Mouse (Mus musculus): ENCODE measurements at regions not wholly inside any gene's neighbourhood (a gene's known extent, or its start where the extent isn't known, plus 50 kb on each side); places are given as distances from the start of the nearest gene placed in this dataset.

DNA sequence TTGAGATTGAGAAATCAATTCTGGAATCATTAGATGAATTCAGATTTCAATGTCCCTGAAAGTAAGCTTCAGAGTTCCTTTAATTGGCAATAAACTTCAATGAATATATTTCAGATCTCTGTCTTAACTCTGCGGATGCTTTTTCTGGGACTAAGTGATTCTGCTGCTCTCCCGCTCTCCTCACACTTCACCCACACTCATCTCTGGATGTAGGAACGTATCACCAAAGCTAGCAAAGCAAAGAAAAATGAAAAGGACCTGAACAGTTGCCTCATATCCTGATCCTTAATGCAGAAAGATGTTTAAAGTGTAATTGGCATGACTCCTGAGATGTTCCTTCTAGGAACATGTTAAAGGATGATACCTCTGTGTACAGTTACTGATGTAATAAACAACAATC is 377.3 kb downstream of the Basp1 start:
- no peak for DNase-seq (ENCODE audit: low spot score)
- no peaks in the 10 kb centered on the region for H3K9me3 ChIP-seq (replicated peaks)
- no peak overlapping the region for H3K4me3 ChIP-seq
- no peaks in the 10 kb centered on the region for H3K36me3 ChIP-seq
- no peaks in the 10 kb centered on the region for H3K4me1 ChIP-seq
- WGBS: 86% methylated on average over 3 of the region's 3 CpGs
- no peak overlapping the region for H3K27ac ChIP-seq
- no peaks in the 10 kb centered on the region for H3K27me3 ChIP-seq (ENCODE audit: low read depth, poor library complexity, severe bottlenecking)

DNA sequence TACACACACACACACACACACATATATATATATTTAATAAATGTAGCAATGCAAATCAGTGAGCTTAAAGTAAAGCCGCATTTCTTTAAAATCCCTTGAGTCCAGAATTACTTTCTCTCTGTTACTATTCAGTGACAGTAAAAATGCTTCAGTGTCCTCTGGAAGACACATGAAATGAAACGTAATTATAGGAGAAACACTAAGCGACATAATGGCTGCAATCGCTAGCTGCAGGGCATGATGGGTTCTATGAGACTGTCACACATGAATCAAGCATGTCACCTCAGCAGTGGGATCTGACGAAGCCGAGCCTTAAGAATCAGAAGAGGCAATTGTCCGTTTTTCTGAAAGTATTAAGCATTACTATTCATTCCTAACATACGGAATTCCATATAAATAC is 385.7 kb downstream of the Basp1 start:
- no peak for DNase-seq (ENCODE audit: low spot score)
- Histone ChIP-seq H3K9me3 (replicated peaks) (no peaks in the 10 kb centered on the region), H3K27me3 (ENCODE audit: low read depth, poor library complexity, severe bottlenecking) (no peaks in the 10 kb centered on the region), H3K27ac (no peak overlapping the region), H3K4me3 (no peak overlapping the region), H3K36me3 (no peaks in the 10 kb centered on the region), H3K4me1 (peaks cover 11% of the 10 kb centered on the region)
- 85% methylated on average over 8 of the region's 8 CpGs for WGBS

DNA sequence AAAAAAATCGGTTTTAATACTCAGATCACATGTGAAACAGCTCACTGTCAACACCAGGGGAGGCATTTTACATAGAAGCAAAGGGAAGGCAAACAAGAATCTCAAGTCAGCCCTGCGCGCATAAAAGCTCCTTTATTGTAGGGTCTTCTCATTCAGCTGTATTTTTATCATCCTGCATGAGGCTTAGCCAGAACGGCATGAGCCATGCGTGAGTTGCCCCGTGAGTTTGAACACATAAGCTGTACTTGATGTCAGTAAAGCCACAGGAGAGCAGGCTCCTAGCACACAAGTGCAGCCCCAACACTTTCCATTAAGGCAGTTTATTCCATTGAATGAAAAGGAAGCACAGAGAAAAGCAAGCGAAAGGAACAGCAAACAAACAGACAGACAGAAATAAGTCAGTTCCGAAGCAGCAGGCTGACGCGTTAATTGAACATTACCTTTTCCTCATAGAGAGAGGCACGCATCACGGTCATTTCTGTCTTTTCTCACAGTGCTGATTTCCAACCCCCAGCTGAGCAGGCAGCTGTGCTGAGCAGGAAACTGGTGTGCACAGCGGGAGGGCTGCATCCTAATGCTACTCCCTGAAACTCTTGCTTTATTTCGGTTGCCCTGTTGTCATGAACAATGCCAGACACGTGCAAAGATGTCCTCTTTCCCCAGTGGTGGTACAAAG is 386.6 kb downstream of the Basp1 start:
- peak; percentile 45 for DNase-seq (ENCODE audit: low spot score)
- 16% methylated on average over 15 of the region's 15 CpGs for WGBS

DNA sequence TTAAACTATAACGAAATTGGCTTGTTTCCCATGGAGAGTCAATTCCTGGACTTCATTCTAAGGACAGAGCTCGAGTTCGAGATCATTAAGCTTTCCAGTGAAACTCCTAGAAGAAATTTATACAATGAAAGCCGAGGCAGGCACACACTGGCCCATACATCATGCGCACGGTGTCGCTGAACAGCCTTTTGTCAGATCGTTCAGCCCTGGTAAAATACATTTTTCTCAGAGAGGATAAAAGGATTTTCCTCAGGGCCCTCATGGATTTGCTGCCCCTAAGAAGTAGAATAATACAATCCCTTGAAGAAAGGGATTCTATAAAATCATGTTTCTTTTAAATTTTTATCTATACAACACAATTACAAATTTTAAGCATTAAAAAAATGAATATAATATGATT is 387.2 kb downstream of the Basp1 start:
- no peak overlapping the region for H3K4me3 ChIP-seq
- H3K27me3 ChIP-seq (ENCODE audit: low read depth, poor library complexity, severe bottlenecking): no peaks in the 10 kb centered on the region
- no peak for DNase-seq (ENCODE audit: low spot score)
- WGBS: 66% methylated on average over 8 of the region's 8 CpGs
- H3K27ac ChIP-seq: no peak overlapping the region
- H3K4me1 ChIP-seq: peaks cover 11% of the 10 kb centered on the region
- no peaks in the 10 kb centered on the region for H3K9me3 ChIP-seq (replicated peaks)
- no peaks in the 10 kb centered on the region for H3K36me3 ChIP-seq

More for the DNA sequence above, 386.6 kb downstream of the Basp1 start:
- Histone ChIP-seq H3K27ac (no peak overlapping the region), H3K36me3 (no peaks in the 10 kb centered on the region), H3K27me3 (ENCODE audit: low read depth, poor library complexity, severe bottlenecking) (no peaks in the 10 kb centered on the region), H3K9me3 (replicated peaks) (no peaks in the 10 kb centered on the region), H3K4me3 (peak overlapping the region; percentile 15), H3K4me1 (peaks cover 11% of the 10 kb centered on the region)

DNA sequence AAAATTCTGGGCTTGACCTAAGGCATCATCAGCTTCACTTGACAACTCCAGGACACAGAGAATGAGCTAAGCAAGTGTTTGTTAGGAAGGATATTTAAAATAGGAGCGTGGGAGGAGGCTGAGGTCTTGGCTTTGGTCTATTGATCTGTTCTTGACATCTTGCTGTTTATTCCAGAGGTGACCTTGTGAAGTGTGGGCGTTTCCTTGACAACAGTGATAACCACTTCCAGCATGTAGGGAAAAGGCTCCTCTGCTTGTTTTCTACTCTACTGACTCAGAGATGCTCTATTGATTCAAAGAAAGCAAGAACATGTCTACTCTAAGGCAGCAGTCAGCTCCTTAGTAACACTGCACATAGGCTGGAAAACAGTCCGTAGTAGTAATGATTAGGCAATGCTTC is 392.6 kb downstream of the Basp1 start:
- WGBS: 71% methylated on average over 3 of the region's 3 CpGs
- no peaks in the 10 kb centered on the region for H3K27me3 ChIP-seq (ENCODE audit: low read depth, poor library complexity, severe bottlenecking)
- DNase-seq (ENCODE audit: low spot score): no peak
- H3K4me3 ChIP-seq: no peak overlapping the region
- H3K9me3 ChIP-seq (replicated peaks): no peaks in the 10 kb centered on the region
- H3K36me3 ChIP-seq: no peaks in the 10 kb centered on the region
- H3K27ac ChIP-seq: no peak overlapping the region
- peaks cover 9% of the 10 kb centered on the region; the same call in 1 of the 2 replicates for H3K4me1 ChIP-seq

DNA sequence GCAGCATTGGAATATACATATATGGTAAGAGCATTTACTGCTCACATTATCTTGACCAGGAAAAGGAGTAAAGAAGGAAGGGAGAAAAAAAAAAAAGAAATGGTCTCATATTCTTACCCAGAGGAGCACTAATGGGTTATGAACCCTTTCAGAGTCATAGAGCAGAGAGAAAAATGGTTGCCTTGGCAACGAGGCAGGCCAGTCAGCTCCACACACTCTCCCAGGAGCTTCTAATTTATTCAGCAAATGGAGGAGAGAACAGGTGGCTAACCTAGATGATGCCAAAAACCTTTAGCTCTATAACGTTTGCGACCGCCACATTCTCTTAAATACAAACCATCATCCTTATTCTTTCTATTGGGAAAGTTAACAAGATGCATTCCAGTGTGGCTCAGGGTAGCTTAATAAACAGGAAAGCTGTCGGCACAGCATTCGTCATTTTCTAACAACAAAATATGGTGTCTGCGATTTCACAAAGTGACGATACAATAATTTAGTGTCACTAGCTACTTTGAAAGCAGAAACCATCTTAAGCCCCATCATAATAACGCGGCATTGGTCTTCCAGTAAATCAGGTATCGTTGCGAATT is 394.1 kb downstream of the Basp1 start:
- Histone ChIP-seq H3K9me3 (replicated peaks) (no peaks in the 10 kb centered on the region), H3K27me3 (ENCODE audit: low read depth, poor library complexity, severe bottlenecking) (no peaks in the 10 kb centered on the region), H3K27ac (no peak overlapping the region), H3K4me3 (no peak overlapping the region), H3K4me1 (peaks cover 9% of the 10 kb centered on the region; the same call in 1 of the 2 replicates), H3K36me3 (no peaks in the 10 kb centered on the region)
- WGBS: 77% methylated on average over 12 of the region's 12 CpGs
- DNase-seq (ENCODE audit: low spot score): no peak

DNA sequence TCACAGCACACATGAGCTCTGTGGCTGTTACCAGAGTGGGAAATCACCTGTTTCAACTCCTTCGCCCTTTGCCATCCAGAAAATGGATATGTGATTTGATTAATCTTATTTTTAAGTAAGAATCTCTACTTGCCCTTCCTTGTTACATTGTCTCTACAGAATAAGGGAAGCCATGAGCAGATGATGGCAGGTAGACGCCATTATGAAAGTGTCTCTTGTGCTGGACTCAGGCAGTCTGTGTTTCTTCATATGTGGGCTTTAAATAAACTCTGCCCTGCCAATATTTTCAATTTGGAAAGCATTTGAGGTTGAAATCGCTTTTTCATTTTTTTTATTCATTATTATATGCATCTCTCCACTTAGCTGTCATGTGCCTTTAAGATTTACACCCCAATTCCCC is 394.6 kb downstream of the Basp1 start:
- 87% methylated on average over 3 of the region's 3 CpGs for WGBS
- Histone ChIP-seq H3K4me3 (no peak overlapping the region), H3K36me3 (no peaks in the 10 kb centered on the region), H3K27ac (no peak overlapping the region), H3K27me3 (ENCODE audit: low read depth, poor library complexity, severe bottlenecking) (no peaks in the 10 kb centered on the region), H3K4me1 (peaks cover 9% of the 10 kb centered on the region; the same call in 1 of the 2 replicates), H3K9me3 (replicated peaks) (no peaks in the 10 kb centered on the region)
- no peak for DNase-seq (ENCODE audit: low spot score)

DNA sequence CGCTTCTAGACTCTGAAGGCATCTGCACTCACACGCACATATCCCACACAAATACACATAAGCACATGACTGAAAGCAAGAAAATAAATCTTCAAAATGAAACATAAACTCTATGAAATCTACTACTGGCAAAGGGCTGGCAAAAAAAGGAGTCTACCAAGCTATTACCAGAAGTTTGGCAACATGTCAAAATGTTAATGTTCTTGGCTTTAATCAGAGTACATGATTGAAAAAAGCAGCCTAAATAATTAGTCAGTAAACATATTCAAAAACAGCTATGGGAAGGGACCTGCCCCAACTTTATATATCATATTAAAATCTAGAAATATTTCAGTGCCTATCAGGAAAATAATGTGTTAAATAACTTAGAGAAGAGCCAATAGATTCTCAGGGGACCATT is 405.8 kb downstream of the Basp1 start:
- DNase-seq (ENCODE audit: low spot score): no peak
- H3K36me3 ChIP-seq: no peaks in the 10 kb centered on the region
- no peak overlapping the region for H3K27ac ChIP-seq
- H3K27me3 ChIP-seq (ENCODE audit: low read depth, poor library complexity, severe bottlenecking): no peaks in the 10 kb centered on the region
- no peak overlapping the region for H3K4me3 ChIP-seq
- no peaks in the 10 kb centered on the region for H3K9me3 ChIP-seq (replicated peaks)
- whole genome bisulfite sequencing: 95% methylated on average over 2 of the region's 2 CpGs
- H3K4me1 ChIP-seq: no peaks in the 10 kb centered on the region

DNA sequence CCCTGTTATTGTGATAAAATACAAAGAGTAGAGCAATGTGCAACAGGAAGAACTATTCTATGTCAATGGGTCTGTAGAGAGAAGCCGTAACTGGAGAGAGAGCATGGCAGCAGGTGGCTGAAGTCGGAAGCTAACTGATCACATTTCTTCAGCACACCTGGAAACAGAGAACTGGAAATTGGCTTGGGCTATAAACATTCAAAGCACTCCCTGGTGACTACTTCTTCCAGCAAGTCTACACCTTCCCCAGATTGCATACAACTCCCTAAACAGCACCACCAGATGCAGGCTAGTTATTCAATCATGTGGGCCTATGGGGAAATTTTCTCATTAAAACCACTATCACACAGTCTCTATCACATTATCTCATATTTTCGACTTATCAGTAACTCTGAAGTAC is 413.4 kb downstream of the Basp1 start:
- no peak overlapping the region for H3K4me3 ChIP-seq
- DNase-seq (ENCODE audit: low spot score): no peak
- H3K9me3 ChIP-seq (replicated peaks): no peaks in the 10 kb centered on the region
- H3K4me1 ChIP-seq: no peaks in the 10 kb centered on the region
- no peaks in the 10 kb centered on the region for H3K36me3 ChIP-seq
- WGBS: 83% methylated on average over 3 of the region's 3 CpGs
- H3K27ac ChIP-seq: no peak overlapping the region
- H3K27me3 ChIP-seq (ENCODE audit: low read depth, poor library complexity, severe bottlenecking): no peaks in the 10 kb centered on the region

DNA sequence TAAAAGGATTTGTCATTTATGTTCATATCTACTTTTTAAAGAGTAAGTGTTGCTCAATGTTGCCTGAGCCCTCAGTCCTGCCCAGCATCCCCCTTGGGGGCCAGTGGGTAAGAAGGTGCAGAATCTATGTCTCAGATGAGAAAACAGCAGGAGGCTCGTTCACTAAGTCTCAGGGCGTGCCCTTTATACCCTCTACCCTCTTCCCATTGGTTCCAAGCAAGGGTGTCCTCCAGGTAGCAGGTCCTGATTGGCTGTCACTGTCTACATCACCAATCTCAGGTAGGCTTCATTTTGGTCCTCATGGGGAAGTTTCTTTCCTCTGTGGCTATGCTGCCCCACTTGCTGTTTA is 420.3 kb downstream of the Basp1 start:
- Histone ChIP-seq H3K36me3 (no peaks in the 10 kb centered on the region), H3K9me3 (replicated peaks) (no peaks in the 10 kb centered on the region), H3K27ac (no peak overlapping the region), H3K4me1 (no peaks in the 10 kb centered on the region), H3K27me3 (ENCODE audit: low read depth, poor library complexity, severe bottlenecking) (no peaks in the 10 kb centered on the region), H3K4me3 (no peak overlapping the region)
- WGBS: 80% methylated on average over 2 of the region's 2 CpGs
- DNase-seq (ENCODE audit: low spot score): no peak

DNA sequence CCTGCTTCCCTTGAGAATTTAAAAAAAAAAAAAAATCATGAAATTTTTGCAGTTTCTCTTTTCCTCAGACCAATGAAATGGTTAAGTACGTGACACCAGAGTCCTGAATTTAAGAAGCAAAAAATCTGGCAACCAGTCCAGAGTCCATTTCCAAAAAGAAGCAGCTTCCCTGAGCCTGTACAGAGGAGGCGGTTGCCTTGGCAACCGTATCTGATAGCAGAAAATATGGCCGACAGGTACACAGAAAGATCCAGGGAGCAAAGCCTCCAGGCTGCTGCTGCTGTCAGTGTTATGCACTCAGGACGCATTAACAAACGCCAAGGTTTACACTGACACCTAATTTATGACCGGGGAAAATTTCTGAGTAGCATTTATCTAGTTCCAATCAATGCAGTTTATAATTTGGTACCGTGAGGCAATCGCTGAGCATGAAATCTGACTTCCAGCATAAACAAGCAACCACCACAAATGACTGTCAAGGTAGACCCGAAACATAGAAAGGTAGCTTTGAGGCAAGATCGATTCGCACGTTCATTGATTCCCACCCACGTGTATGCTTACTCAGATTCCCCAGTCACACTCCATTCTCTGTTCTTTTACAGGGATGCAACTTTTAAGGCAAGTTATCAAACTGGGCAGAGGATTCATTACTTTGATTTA is 420.8 kb downstream of the Basp1 start:
- DNase-seq (ENCODE audit: low spot score): no peak

DNA sequence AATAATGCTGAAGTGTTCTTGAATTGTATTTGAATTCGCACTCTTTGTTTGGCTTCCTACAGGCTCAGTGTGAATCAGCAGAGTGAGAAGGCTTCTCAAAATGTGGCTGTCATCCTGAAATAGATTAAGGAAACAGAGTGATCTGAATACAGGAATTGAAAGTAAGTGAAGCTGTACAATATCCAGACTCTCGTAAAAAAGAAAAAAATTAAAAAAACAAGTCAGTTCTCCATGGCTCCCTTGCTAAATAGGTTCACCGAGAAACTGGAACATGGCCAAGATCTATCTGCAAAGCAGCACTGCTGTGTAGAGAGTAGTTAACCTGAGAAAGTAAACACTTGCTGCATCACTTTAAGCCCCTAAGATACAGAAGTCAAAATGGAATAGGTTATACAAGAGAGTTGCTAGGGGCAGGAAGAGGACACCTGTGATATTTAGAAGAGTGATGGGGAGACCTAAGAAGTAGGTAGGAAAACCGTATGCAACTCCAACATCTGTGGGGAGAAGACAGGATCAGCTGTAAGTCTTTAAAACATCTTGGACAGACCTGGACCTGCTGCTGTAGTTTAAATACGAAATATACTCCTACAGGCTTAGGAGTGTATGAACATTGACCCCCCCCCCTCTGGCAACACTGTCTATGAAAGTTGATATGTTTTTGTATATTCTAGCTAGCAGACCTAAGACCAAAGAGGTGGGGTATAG is 423.3 kb downstream of the Basp1 start:
- Histone ChIP-seq H3K4me1 (no peaks in the 10 kb centered on the region), H3K27ac (no peak overlapping the region), H3K4me3 (no peak overlapping the region), H3K27me3 (ENCODE audit: low read depth, poor library complexity, severe bottlenecking) (no peaks in the 10 kb centered on the region), H3K36me3 (no peaks in the 10 kb centered on the region), H3K9me3 (replicated peaks) (no peaks in the 10 kb centered on the region)
- 90% methylated on average over 5 of the region's 5 CpGs for whole genome bisulfite sequencing
- DNase-seq (ENCODE audit: low spot score): no peak

More for the DNA sequence above, 420.8 kb downstream of the Basp1 start:
- no peak overlapping the region for H3K4me3 ChIP-seq
- H3K27ac ChIP-seq: no peak overlapping the region
- H3K27me3 ChIP-seq (ENCODE audit: low read depth, poor library complexity, severe bottlenecking): no peaks in the 10 kb centered on the region
- WGBS: 90% methylated on average over 14 of the region's 14 CpGs
- H3K4me1 ChIP-seq: no peaks in the 10 kb centered on the region
- no peaks in the 10 kb centered on the region for H3K36me3 ChIP-seq
- no peaks in the 10 kb centered on the region for H3K9me3 ChIP-seq (replicated peaks)

DNA sequence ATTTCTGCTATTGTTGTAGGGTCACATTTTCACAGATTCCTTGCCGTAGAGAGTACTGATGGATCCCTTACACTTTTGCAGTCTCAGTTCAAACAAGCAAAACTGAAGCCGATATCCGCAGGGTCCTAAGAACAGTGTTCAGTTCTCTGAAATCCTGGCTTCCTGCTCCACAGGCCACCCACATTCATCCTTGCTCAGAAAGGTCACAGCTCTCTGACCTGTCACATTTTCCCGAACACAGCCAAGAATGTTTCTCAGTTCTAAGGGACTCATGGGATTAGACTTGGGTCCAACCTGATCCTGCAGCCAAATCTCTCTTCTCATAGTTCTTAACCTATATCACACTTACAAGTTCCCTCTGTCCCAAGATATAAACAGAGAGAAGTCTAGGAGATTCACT is 432.7 kb downstream of the Basp1 start:
- H3K4me3 ChIP-seq: no peak overlapping the region
- no peak for DNase-seq (ENCODE audit: low spot score)
- 0 out of 2 replicates have a peak, but pooled peaks cover 5% of the 10 kb centered on the region for H3K4me1 ChIP-seq
- no peaks in the 10 kb centered on the region for H3K9me3 ChIP-seq (replicated peaks)
- no peaks in the 10 kb centered on the region for H3K27me3 ChIP-seq (ENCODE audit: low read depth, poor library complexity, severe bottlenecking)
- H3K36me3 ChIP-seq: no peaks in the 10 kb centered on the region
- 48% methylated on average over 4 of the region's 4 CpGs for WGBS
- no peak overlapping the region for H3K27ac ChIP-seq

Measured in limb, embryonic 10.5 days (tissue).